Mouse (Mus musculus) testis, adult 2 months (tissue): Measurements from ENCODE around the gene Mcoln2.

ENCODE experiments used
- CTCF ChIP-seq: fragments of 200-500 bp; IDR thresholded peaks from 2 replicates; pipeline ENCODE4 v1.5.1; 2012; ENCODE audit warnings: low read depth, mild to moderate bottlenecking, inconsistent platforms, low read length, moderate library complexity; ENCODE audit not compliant: control insufficient read depth, insufficient read depth, insufficient replicate concordance
- POLR2A ChIP-seq: fragments of 200-500 bp; IDR thresholded peaks from 2 replicates; pipeline ENCODE4 v1.6.1; 2012; ENCODE audit warnings: low read depth, mild to moderate bottlenecking, inconsistent platforms, low read length, moderate library complexity; ENCODE audit not compliant: control insufficient read depth

- no peak for TF ChIP-seq CTCF
- no peak for TF ChIP-seq POLR2A
These were observed 32.2 kb upstream of the Mcoln2 start, which contains the start of gene Mcoln3 for GRCm38 (mm10) chr3:146117258-146117996.
